Mouse (Mus musculus) intestine, postnatal 0 days (tissue): ENCODE data around the gene Wdr13. TPM values are rescaled to one million over a fixed set of nuclear protein-coding genes. Genes with fewer than 3 reads are reported as not detected.

Experiments
- ATAC-seq: fragments of 200-750 bp; cut with Nextera tagmentation; 2 replicates; pipeline ENCODE4 v1.8.0; 2017; ENCODE audit warnings: mild to moderate bottlenecking, moderate TSS enrichment, moderate library complexity
- H3K27ac ChIP-seq: fragments of 300-500 bp; sonication (generic); 2 replicates; pipeline ENCODE4 v1.5.1; 2014; ENCODE audit warnings: mild to moderate bottlenecking, low read depth, low read length, moderate library complexity
- H3K27me3 ChIP-seq: fragments of 300-500 bp; sonication (generic); replicated peaks from 2 replicates; pipeline ENCODE4 v1.6.1; 2014; ENCODE audit warnings: low read length, mixed read lengths; ENCODE audit not compliant: control insufficient read depth, insufficient read depth
- H3K36me3 ChIP-seq: fragments of 300-500 bp; sonication (generic); 2 replicates; pipeline ENCODE4 v1.6.1; 2014; ENCODE audit warnings: mild to moderate bottlenecking, moderate library complexity; ENCODE audit not compliant: control insufficient read depth, insufficient read depth
- H3K4me1 ChIP-seq: fragments of 300-500 bp; sonication (generic); replicated peaks from 2 replicates; pipeline ENCODE4 v1.6.1; 2014; ENCODE audit warnings: antibody characterized with exemption, low read length, mixed read lengths; ENCODE audit not compliant: control insufficient read depth, insufficient read depth
- H3K4me2 ChIP-seq: fragments of 300-500 bp; sonication (generic); replicated peaks from 2 replicates; pipeline ENCODE4 v1.6.1; 2014; ENCODE audit warnings: low read depth, mild to moderate bottlenecking, moderate library complexity
- H3K4me3 ChIP-seq: fragments of 300-500 bp; sonication (generic); 2 replicates; pipeline ENCODE4 v1.5.1; 2014; ENCODE audit warnings: low read depth, low read length
- H3K9ac ChIP-seq: fragments of 300-500 bp; sonication (generic); 2 replicates; pipeline ENCODE4 v1.6.1; 2014; ENCODE audit warnings: mild to moderate bottlenecking, low read depth, low read length
- H3K9me3 ChIP-seq: fragments of 300-500 bp; sonication (generic); 2 replicates; pipeline ENCODE4 v1.6.1; 2016; ENCODE audit warnings: mixed run types; ENCODE audit not compliant: control insufficient read depth
- CTCF ChIP-seq: sonication (generic); IDR thresholded peaks from 2 replicates; pipeline ENCODE4 v1.5.1; 2016; ENCODE audit warnings: low read depth, mild to moderate bottlenecking, control low read depth, antibody characterized with exemption, moderate library complexity
- WGBS: fragments of 180-500 bp; shearing (Covaris S2); extraction: QIAGEN DNeasy Blood & Tissue Kit; methylation state at CpG from one replicate; pipeline ENCODE4 v1.1.7; 2014; 5-methylcytosine and 5-hydroxymethylcytosine counted together
- polyA plus RNA-seq: library from polyadenylated mRNA; unstranded; fragments of >200 nt; fragmentation: Nextera tagmentation; extraction: Ambion mirVana; gene quantifications from 2 replicates; pipeline ENCODE4 v1.2.1, GENCODE M21; 2015

Gene Wdr13
- polyA plus RNA-seq, 1 experiment from 2014 or later = 10.1 TPM

- ATAC-seq = no peak
- Histone ChIP-seq H3K27me3 (no peaks in the 10 kb centered on the region), H3K36me3 (no peaks in the 10 kb centered on the region), H3K27ac (no peak overlapping the region), H3K4me2 (no peak overlapping the region), H3K4me1 (no peaks in the 10 kb centered on the region), H3K4me3 (no peak overlapping the region), H3K9ac (no peak overlapping the region), H3K9me3 (no peaks in the 10 kb centered on the region)
- 90% methylated on average over 10 of the region's 10 CpGs for WGBS
- no peak for TF ChIP-seq CTCF
Observed at GRCm38 (mm10) chrX:8167716-8168647, 35.3 kb upstream of the Wdr13 start.

- WGBS = 86% methylated on average over 4 of the region's 4 CpGs
- no peaks in the 10 kb centered on the region for H3K36me3 ChIP-seq
- no peak overlapping the region for H3K4me3 ChIP-seq
- H3K27me3 ChIP-seq = no peaks in the 10 kb centered on the region
- no peak for ATAC-seq
- H3K9me3 ChIP-seq = no peaks in the 10 kb centered on the region
- TF ChIP-seq CTCF = no peak
- H3K27ac ChIP-seq = no peak overlapping the region
- H3K4me2 ChIP-seq = no peak overlapping the region
- no peaks in the 10 kb centered on the region for H3K4me1 ChIP-seq
- H3K9ac ChIP-seq = no peak overlapping the region
Observed at GRCm38 (mm10) chrX:8164471-8164870, 31.8 kb upstream of the Wdr13 start.

- WGBS = 71% methylated on average over 5 of the region's 5 CpGs
- Histone ChIP-seq H3K36me3 (no peaks in the 10 kb centered on the region), H3K4me3 (no peak overlapping the region), H3K27ac (no peak overlapping the region), H3K27me3 (no peaks in the 10 kb centered on the region), H3K9me3 (no peaks in the 10 kb centered on the region), H3K4me2 (no peak overlapping the region), H3K9ac (no peak overlapping the region), H3K4me1 (no peaks in the 10 kb centered on the region)
- no peak for ATAC-seq
- TF ChIP-seq CTCF = no peak
Observed at GRCm38 (mm10) chrX:8163076-8163475, 30.4 kb upstream of the Wdr13 start.

GRCm38 (mm10) chrX:8145153-8145991 lies 12.7 kb upstream of the Wdr13 start, which contains the start of gene Rbm3:
Gene Rbm3, minus strand, starts transcription at chrX:8145880.
- peak within 1 kb of the TSS; percentile 59 for H3K4me3 ChIP-seq
- H3K4me1 ChIP-seq = no peaks in the 10 kb centered on the region
- peak within 1 kb of the TSS; percentile 61 for H3K4me2 ChIP-seq

GRCm38 (mm10) chrX:8143750-8144149 lies 11.1 kb upstream of the Wdr13 start:
- 50% methylated on average over 7 of the region's 7 CpGs for whole genome bisulfite sequencing
- no peak overlapping the region for H3K9ac ChIP-seq
- H3K27ac ChIP-seq = no peak overlapping the region
- H3K4me3 ChIP-seq = no peak overlapping the region
- peaks cover 16% of the 10 kb centered on the region for H3K36me3 ChIP-seq
- peak overlapping the region; percentile 61 for H3K4me2 ChIP-seq
- no peaks in the 10 kb centered on the region for H3K9me3 ChIP-seq
- no peaks in the 10 kb centered on the region for H3K27me3 ChIP-seq
- no peaks in the 10 kb centered on the region for H3K4me1 ChIP-seq
- no peak for TF ChIP-seq CTCF
- no peak for ATAC-seq

More at GRCm38 (mm10) chrX:8145153-8145991, 12.7 kb upstream of the Wdr13 start, which contains the start of gene Rbm3:
- Histone ChIP-seq H3K36me3 (peaks cover 16% of the 10 kb centered on the region), H3K9me3 (no peaks in the 10 kb centered on the region), H3K27ac (peak within 1 kb of the TSS; percentile 96), H3K27me3 (no peaks in the 10 kb centered on the region), H3K9ac (peak within 1 kb of the TSS; percentile 72)
- 17% methylated on average over 60 of the region's 65 CpGs for WGBS
- peak; percentile 97 for ATAC-seq
- TF ChIP-seq CTCF = no peak

GRCm38 (mm10) chrX:8142948-8143347 lies 10.3 kb upstream of the Wdr13 start:
- TF ChIP-seq CTCF = no peak
- peaks cover 16% of the 10 kb centered on the region for H3K36me3 ChIP-seq
- no peaks in the 10 kb centered on the region for H3K9me3 ChIP-seq
- no peak overlapping the region for H3K4me2 ChIP-seq
- H3K4me3 ChIP-seq = no peak overlapping the region
- H3K4me1 ChIP-seq = no peaks in the 10 kb centered on the region
- ATAC-seq = no peak
- H3K27me3 ChIP-seq = no peaks in the 10 kb centered on the region
- H3K27ac ChIP-seq = no peak overlapping the region
- no peak overlapping the region for H3K9ac ChIP-seq
- 78% methylated on average over 7 of the region's 7 CpGs for WGBS
